Mouse (Mus musculus) E14TG2a.4 (cell line): ENCODE results near the gene Zfp398.

Experiments
- CTCF ChIP-seq: conservative IDR thresholded peaks from 2 replicates; pipeline ENCODE4 v1.5.1; 2014; ENCODE audit warnings: low read length
- NANOG ChIP-seq: IDR thresholded peaks from 2 replicates; pipeline ENCODE4 v1.6.1; 2014; ENCODE audit warnings: borderline replicate concordance, low read length, mixed read lengths
- POU5F1 ChIP-seq: IDR thresholded peaks from 2 replicates; pipeline ENCODE4 v1.6.1; 2014; ENCODE audit warnings: low read length, borderline replicate concordance

DNA sequence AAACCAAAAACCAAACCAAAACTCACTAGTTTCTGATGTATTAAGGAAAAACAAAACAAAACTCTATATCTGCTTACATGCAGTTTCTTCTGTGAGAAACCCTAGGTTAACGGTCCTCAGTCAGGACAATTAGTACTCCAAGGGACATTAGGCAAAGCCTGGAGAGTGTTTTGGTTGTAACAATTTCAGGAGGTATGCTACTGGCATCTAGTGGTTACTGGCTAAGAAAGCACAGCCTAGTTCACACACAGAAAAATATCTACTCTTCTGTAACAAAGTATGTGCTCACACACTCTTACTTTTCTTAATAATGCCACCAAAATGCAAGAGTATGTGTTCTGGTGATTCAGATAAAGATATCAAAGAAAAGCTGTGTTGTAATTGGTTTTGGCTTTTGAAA lies 6.5 kb upstream of the Zfp398 start:
- TF ChIP-seq NANOG (no peak), CTCF (no peak), POU5F1 (no peak)
